Mouse (Mus musculus) forebrain, embryonic 15.5 days (tissue): ENCODE results near the gene Skap1. TPM values are rescaled to one million over a fixed set of nuclear protein-coding genes. Genes with fewer than 3 reads are reported as not detected.
A peak's percentile ranks its signal among the peaks of the same experiment; 100 is the strongest.

Experiments used
- ATAC-seq: fragments of 200-750 bp; cut with Nextera tagmentation; replicated peaks from 2 replicates; pipeline ENCODE4 v1.8.0; 2017; ENCODE audit warnings: mild to moderate bottlenecking, moderate TSS enrichment, moderate library complexity
- H3K27ac ChIP-seq: fragments of 300-500 bp; sonication (generic); replicated peaks from 2 replicates; pipeline ENCODE4 v1.5.1; 2015; ENCODE audit warnings: mild to moderate bottlenecking, inconsistent platforms
- H3K27me3 ChIP-seq: fragments of 300-500 bp; sonication (generic); 2 replicates; pipeline ENCODE4 v1.6.1; 2015; ENCODE audit warnings: inconsistent platforms
- H3K36me3 ChIP-seq: fragments of 300-500 bp; sonication (generic); 2 replicates; pipeline ENCODE4 v1.6.1; 2015; ENCODE audit warnings: mild to moderate bottlenecking, inconsistent platforms
- H3K4me1 ChIP-seq: fragments of 300-500 bp; sonication (generic); 2 replicates; pipeline ENCODE4 v1.6.1; 2015; ENCODE audit warnings: inconsistent platforms
- H3K4me2 ChIP-seq: fragments of 300-500 bp; sonication (generic); replicated peaks from 2 replicates; pipeline ENCODE4 v1.6.1; 2015; ENCODE audit warnings: mild to moderate bottlenecking, inconsistent platforms
- H3K4me3 ChIP-seq: fragments of 300-500 bp; sonication (generic); 2 replicates; pipeline ENCODE4 v1.5.1; 2015; ENCODE audit warnings: mild to moderate bottlenecking, inconsistent platforms
- H3K9ac ChIP-seq: fragments of 300-500 bp; sonication (generic); replicated peaks from 2 replicates; pipeline ENCODE4 v1.6.1; 2015; ENCODE audit warnings: mild to moderate bottlenecking, inconsistent platforms
- H3K9me3 ChIP-seq: fragments of 300-500 bp; sonication (generic); 2 replicates; pipeline ENCODE4 v1.6.1; 2016; ENCODE audit warnings: inconsistent platforms
- WGBS: fragments of 180-500 bp; shearing (Covaris S2); methylation state at CpG from one replicate; pipeline ENCODE4 v1.1.7; 2015; ENCODE audit warnings: mixed read lengths; 5-methylcytosine and 5-hydroxymethylcytosine counted together
- polyA plus RNA-seq: library from polyadenylated mRNA; unstranded; fragments of >200 nt; fragmentation: Nextera tagmentation; extraction: Ambion mirVana; gene quantifications from 2 replicates; pipeline ENCODE4 v1.2.1, GENCODE M21; 2015

Skap1 gene
- polyA plus RNA-seq, 1 experiment from 2014 or later: 2.8 TPM

GRCm38 (mm10) chr11:96576491-96577427 is 112.4 kb downstream of the Skap1 start:
- Histone ChIP-seq H3K9ac (no peak overlapping the region), H3K4me3 (no peak overlapping the region), H3K27me3 (no peaks in the 10 kb centered on the region), H3K27ac (no peak overlapping the region), H3K4me2 (no peak overlapping the region), H3K36me3 (no peaks in the 10 kb centered on the region), H3K4me1 (peaks cover 24% of the 10 kb centered on the region), H3K9me3 (no peaks in the 10 kb centered on the region)
- WGBS: 27% methylated on average over 14 of the region's 14 CpGs
- ATAC-seq: no peak

GRCm38 (mm10) chr11:96578551-96579283 is 114.3 kb downstream of the Skap1 start:
- no peak overlapping the region for H3K27ac ChIP-seq
- WGBS: 16% methylated on average over 25 of the region's 25 CpGs
- peak overlapping the region; percentile 15; the same call in 1 of the 2 replicates for H3K4me3 ChIP-seq
- ATAC-seq: no peak
- no peaks in the 10 kb centered on the region for H3K27me3 ChIP-seq
- H3K9me3 ChIP-seq: no peaks in the 10 kb centered on the region
- no peaks in the 10 kb centered on the region for H3K36me3 ChIP-seq
- H3K4me2 ChIP-seq: peak overlapping the region; percentile 37
- peaks cover 28% of the 10 kb centered on the region for H3K4me1 ChIP-seq
- no peak overlapping the region for H3K9ac ChIP-seq

GRCm38 (mm10) chr11:96581604-96582384 is 117.4 kb downstream of the Skap1 start:
- no peak overlapping the region for H3K4me2 ChIP-seq
- H3K27me3 ChIP-seq: no peaks in the 10 kb centered on the region
- no peak for ATAC-seq
- no peak overlapping the region for H3K9ac ChIP-seq
- H3K4me3 ChIP-seq: no peak overlapping the region
- H3K27ac ChIP-seq: no peak overlapping the region
- 40% methylated on average over 10 of the region's 10 CpGs for WGBS
- H3K36me3 ChIP-seq: no peaks in the 10 kb centered on the region
- no peaks in the 10 kb centered on the region for H3K9me3 ChIP-seq
- H3K4me1 ChIP-seq: peaks cover 22% of the 10 kb centered on the region

- Histone ChIP-seq H3K4me3 (no peak overlapping the region), H3K9me3 (no peaks in the 10 kb centered on the region), H3K36me3 (no peaks in the 10 kb centered on the region), H3K27ac (no peak overlapping the region), H3K4me2 (no peak overlapping the region), H3K4me1 (peaks cover 20% of the 10 kb centered on the region), H3K9ac (no peak overlapping the region), H3K27me3 (no peaks in the 10 kb centered on the region)
- no peak for ATAC-seq
- 17% methylated on average over 10 of the region's 10 CpGs for WGBS
Observed at GRCm38 (mm10) chr11:96582595-96582994, 118.2 kb downstream of the Skap1 start.

- H3K27ac ChIP-seq: no peak overlapping the region
- no peak for ATAC-seq
- no peak overlapping the region for H3K9ac ChIP-seq
- H3K9me3 ChIP-seq: no peaks in the 10 kb centered on the region
- H3K36me3 ChIP-seq: no peaks in the 10 kb centered on the region
- no peaks in the 10 kb centered on the region for H3K27me3 ChIP-seq
- 74% methylated on average over 3 of the region's 3 CpGs for WGBS
- no peak overlapping the region for H3K4me2 ChIP-seq
- no peaks in the 10 kb centered on the region for H3K4me1 ChIP-seq
- no peak overlapping the region for H3K4me3 ChIP-seq
Observed at GRCm38 (mm10) chr11:96589828-96590227, 125.4 kb downstream of the Skap1 start.

- Histone ChIP-seq H3K27ac (peak overlapping the region; percentile 75), H3K4me2 (peak overlapping the region; percentile 36), H3K4me1 (peaks cover 19% of the 10 kb centered on the region), H3K27me3 (no peaks in the 10 kb centered on the region), H3K9ac (no peak overlapping the region), H3K36me3 (no peaks in the 10 kb centered on the region), H3K4me3 (peak overlapping the region; percentile 2; the same call in 1 of the 2 replicates), H3K9me3 (no peaks in the 10 kb centered on the region)
- no peak for ATAC-seq
- WGBS: 17% methylated on average over 12 of the region's 12 CpGs
Observed at GRCm38 (mm10) chr11:96595890-96596289, 131.5 kb downstream of the Skap1 start.

- Histone ChIP-seq H3K9me3 (no peaks in the 10 kb centered on the region), H3K4me3 (peak overlapping the region; percentile 2; the same call in 1 of the 2 replicates)
- no peak for ATAC-seq
Observed at GRCm38 (mm10) chr11:96596301-96596700, 131.9 kb downstream of the Skap1 start.

GRCm38 (mm10) chr11:96602806-96603205 is 138.4 kb downstream of the Skap1 start:
- Histone ChIP-seq H3K27me3 (no peaks in the 10 kb centered on the region), H3K27ac (no peak overlapping the region), H3K9ac (no peak overlapping the region), H3K4me1 (peaks cover 8% of the 10 kb centered on the region), H3K4me2 (no peak overlapping the region), H3K36me3 (no peaks in the 10 kb centered on the region), H3K4me3 (no peak overlapping the region), H3K9me3 (no peaks in the 10 kb centered on the region)
- 71% methylated on average over 3 of the region's 3 CpGs for WGBS
- no peak for ATAC-seq

More at GRCm38 (mm10) chr11:96596301-96596700, 131.9 kb downstream of the Skap1 start:
- 5% methylated on average over 6 of the region's 6 CpGs for WGBS
- no peaks in the 10 kb centered on the region for H3K36me3 ChIP-seq
- peaks cover 19% of the 10 kb centered on the region for H3K4me1 ChIP-seq
- peak overlapping the region; percentile 36 for H3K4me2 ChIP-seq
- no peak overlapping the region for H3K9ac ChIP-seq
- peak overlapping the region; percentile 75 for H3K27ac ChIP-seq
- no peaks in the 10 kb centered on the region for H3K27me3 ChIP-seq

- Histone ChIP-seq H3K27ac (no peak overlapping the region), H3K9me3 (no peaks in the 10 kb centered on the region), H3K4me2 (no peak overlapping the region), H3K9ac (no peak overlapping the region), H3K4me1 (peaks cover 8% of the 10 kb centered on the region), H3K27me3 (no peaks in the 10 kb centered on the region), H3K4me3 (no peak overlapping the region), H3K36me3 (no peaks in the 10 kb centered on the region)
- WGBS: 55% methylated on average over 6 of the region's 6 CpGs
- no peak for ATAC-seq
Observed at GRCm38 (mm10) chr11:96604306-96604705, 139.9 kb downstream of the Skap1 start.

GRCm38 (mm10) chr11:96604751-96605450 is 140.5 kb downstream of the Skap1 start:
- Histone ChIP-seq H3K27ac (peak overlapping the region; percentile 20; the same call in 1 of the 2 replicates), H3K27me3 (no peaks in the 10 kb centered on the region), H3K4me2 (no peak overlapping the region), H3K36me3 (no peaks in the 10 kb centered on the region), H3K4me1 (peaks cover 8% of the 10 kb centered on the region), H3K9me3 (no peaks in the 10 kb centered on the region), H3K4me3 (no peak overlapping the region), H3K9ac (no peak overlapping the region)
- 60% methylated on average over 7 of the region's 7 CpGs for WGBS
- no peak for ATAC-seq

- no peaks in the 10 kb centered on the region for H3K27me3 ChIP-seq
- H3K36me3 ChIP-seq: no peaks in the 10 kb centered on the region
- no peak overlapping the region for H3K4me3 ChIP-seq
- no peak overlapping the region for H3K4me2 ChIP-seq
- no peak overlapping the region for H3K27ac ChIP-seq
- ATAC-seq: no peak
- H3K9me3 ChIP-seq: no peaks in the 10 kb centered on the region
- 94% methylated on average over 6 of the region's 6 CpGs for WGBS
- H3K4me1 ChIP-seq: peaks cover 8% of the 10 kb centered on the region
- no peak overlapping the region for H3K9ac ChIP-seq
Observed at GRCm38 (mm10) chr11:96605516-96605915, 141.1 kb downstream of the Skap1 start.
